Mouse (Mus musculus) mature B cell (primary cell): Measurements from ENCODE around the gene Isoc2b.
"Not testable (repeated sequence)": the region's sequence is repeated elsewhere in the genome, so short reads cannot be mapped to it uniquely, and the experiment has no call there.

Source experiments
- in situ Hi-C: fragments of 300-500 bp; cut with MboI; formaldehyde crosslinking; loops from 2 replicates; pipeline ENCODE4 v1.14.3; 2019

Gene Isoc2b

GRCm38 (mm10) chr7:4870133-4870532 lies at the start of gene Isoc2b:
Gene Isoc2b (minus strand): TSS chr7:4870258.
- in situ Hi-C loops: no loop called here

- in situ Hi-C loops: no loop called here
Measured at GRCm38 (mm10) chr7:4919096-4919495, 49.0 kb upstream of the Isoc2b start.

- in situ Hi-C loops: no loop called here
Measured at GRCm38 (mm10) chr7:4918681-4919080, 48.6 kb upstream of the Isoc2b start.

- in situ Hi-C loops: no loop called here
Measured at GRCm38 (mm10) chr7:4917494-4917893, 47.4 kb upstream of the Isoc2b start.

- in situ Hi-C loops: no loop called here
Measured at GRCm38 (mm10) chr7:4915669-4916416, 45.8 kb upstream of the Isoc2b start.

GRCm38 (mm10) chr7:4915007-4915665 lies 45.1 kb upstream of the Isoc2b start, which contains the start of gene Zfp628:
Gene Zfp628 (plus strand): TSS chr7:4915217.
- in situ Hi-C loops: no loop called here

GRCm38 (mm10) chr7:4912248-4912647 lies 42.2 kb upstream of the Isoc2b start:
- in situ Hi-C loops: no loop called here

GRCm38 (mm10) chr7:4911561-4911960 lies 41.5 kb upstream of the Isoc2b start:
- in situ Hi-C loops: no loop called here

GRCm38 (mm10) chr7:4906466-4906950 lies 36.5 kb upstream of the Isoc2b start, which contains the start of gene Gm36210:
Gene Gm36210 (minus strand): TSS chr7:4906516.
- in situ Hi-C loops: no loop called here

- in situ Hi-C loops: no loop called here
Measured at GRCm38 (mm10) chr7:4902404-4902803, 32.3 kb upstream of the Isoc2b start.

- in situ Hi-C loops: no loop called here
Measured at GRCm38 (mm10) chr7:4901171-4901570, 31.1 kb upstream of the Isoc2b start.

GRCm38 (mm10) chr7:4900523-4900851 lies 30.4 kb upstream of the Isoc2b start:
- in situ Hi-C loops: no loop called here

- in situ Hi-C loops: no loop called here
Measured at GRCm38 (mm10) chr7:4899649-4900522, 29.8 kb upstream of the Isoc2b start.

GRCm38 (mm10) chr7:4898851-4899648 lies 29.0 kb upstream of the Isoc2b start:
- in situ Hi-C loops: no loop called here

GRCm38 (mm10) chr7:4895186-4895585 lies 25.1 kb upstream of the Isoc2b start:
- in situ Hi-C loops: no loop called here

- in situ Hi-C loops: no loop called here
Measured at GRCm38 (mm10) chr7:4886680-4887079, 16.6 kb upstream of the Isoc2b start.

GRCm38 (mm10) chr7:4879036-4879435 lies 9.0 kb upstream of the Isoc2b start:
- in situ Hi-C loops: not testable (repeated sequence)

GRCm38 (mm10) chr7:4878186-4878585 lies 8.1 kb upstream of the Isoc2b start:
- in situ Hi-C loops: no loop called here

- in situ Hi-C loops: no loop called here
Measured at GRCm38 (mm10) chr7:4877226-4877625, 7.2 kb upstream of the Isoc2b start.

- in situ Hi-C loops: no loop called here
Measured at GRCm38 (mm10) chr7:4876753-4877221, 6.7 kb upstream of the Isoc2b start, which contains the start of gene Isoc2a. Gene Isoc2a (plus strand): TSS chr7:4877153.

- in situ Hi-C loops: no loop called here
Measured at GRCm38 (mm10) chr7:4866631-4867180, 3.4 kb downstream of the Isoc2b start.
